Mouse (Mus musculus) frontal cortex, postnatal 36 days (tissue): ENCODE measurements around the gene Cast.

Source experiments
- DNase-seq, 2 experiments: peaks; one replicate each; pipeline ENCODE4 v3.0.0; 2022; ENCODE audit warnings: low spot score in 2 of 2

Cast gene

GRCm38 (mm10) chr13:74696225-74696624, 112.4 kb downstream of the Cast start:
- no peak for DNase-seq

GRCm38 (mm10) chr13:74695497-74696193, 113.0 kb downstream of the Cast start:
- no peak for DNase-seq
